Mouse (Mus musculus): ENCODE data around the gene Clec3b. TPM values are rescaled to one million over a fixed set of nuclear protein-coding genes. Genes with fewer than 3 reads are reported as not detected.

The Clec3b gene
- 62.1 and 62.5 TPM in 2 replicates for polyA plus RNA-seq (2012; ENCODE audit: insufficient read depth, insufficient read length, missing spikeins)

- peak within 1 kb of the TSS; percentile 8 for H3K4me3 ChIP-seq (ENCODE audit: insufficient read depth, low read depth, low read length)
- peaks cover 5% of the 10 kb centered on the region; the same call in 1 of the 2 replicates for H3K4me1 ChIP-seq (ENCODE audit: control insufficient read depth, insufficient read depth, insufficient read length, low read length)
- H3K27ac ChIP-seq (replicated peaks; ENCODE audit: low read depth, low read length): peak within 1 kb of the TSS; percentile 49
Measured at GRCm38 (mm10) chr9:123150241-123151020, at the start of gene Clec3b. Gene Clec3b, plus strand, starts transcription at chr9:123150946.

- Histone ChIP-seq H3K27ac (replicated peaks; ENCODE audit: low read depth, low read length) (no peak overlapping the region), H3K4me1 (ENCODE audit: control insufficient read depth, insufficient read depth, insufficient read length, low read length) (no peaks in the 10 kb centered on the region), H3K4me3 (ENCODE audit: insufficient read depth, low read depth, low read length) (no peak overlapping the region)
Measured at GRCm38 (mm10) chr9:123103425-123103824, 47.3 kb upstream of the Clec3b start.

GRCm38 (mm10) chr9:123104362-123104761 lies 46.4 kb upstream of the Clec3b start:
- H3K4me1 ChIP-seq (ENCODE audit: control insufficient read depth, insufficient read depth, insufficient read length, low read length): no peaks in the 10 kb centered on the region
- H3K27ac ChIP-seq (replicated peaks; ENCODE audit: low read depth, low read length): no peak overlapping the region
- H3K4me3 ChIP-seq (ENCODE audit: insufficient read depth, low read depth, low read length): no peak overlapping the region

GRCm38 (mm10) chr9:123107186-123107585 lies 43.6 kb upstream of the Clec3b start:
- no peak overlapping the region for H3K27ac ChIP-seq (replicated peaks; ENCODE audit: low read depth, low read length)
- H3K4me3 ChIP-seq (ENCODE audit: insufficient read depth, low read depth, low read length): no peak overlapping the region
- H3K4me1 ChIP-seq (ENCODE audit: control insufficient read depth, insufficient read depth, insufficient read length, low read length): no peaks in the 10 kb centered on the region

GRCm38 (mm10) chr9:123109188-123109587 lies 41.6 kb upstream of the Clec3b start:
- Histone ChIP-seq H3K4me1 (ENCODE audit: control insufficient read depth, insufficient read depth, insufficient read length, low read length) (no peaks in the 10 kb centered on the region), H3K27ac (replicated peaks; ENCODE audit: low read depth, low read length) (no peak overlapping the region), H3K4me3 (ENCODE audit: insufficient read depth, low read depth, low read length) (no peak overlapping the region)

GRCm38 (mm10) chr9:123111751-123112221 lies 39.0 kb upstream of the Clec3b start:
- Histone ChIP-seq H3K4me1 (ENCODE audit: control insufficient read depth, insufficient read depth, insufficient read length, low read length) (no peaks in the 10 kb centered on the region), H3K27ac (replicated peaks; ENCODE audit: low read depth, low read length) (no peak overlapping the region), H3K4me3 (ENCODE audit: insufficient read depth, low read depth, low read length) (peak overlapping the region; percentile 9; the same call in 1 of the 2 replicates)

- peak within 1 kb of the TSS; percentile 96 for H3K4me3 ChIP-seq (ENCODE audit: insufficient read depth, low read depth, low read length)
- peak within 1 kb of the TSS; percentile 53 for H3K27ac ChIP-seq (replicated peaks; ENCODE audit: low read depth, low read length)
- H3K4me1 ChIP-seq (ENCODE audit: control insufficient read depth, insufficient read depth, insufficient read length, low read length): no peaks in the 10 kb centered on the region
Measured at GRCm38 (mm10) chr9:123112805-123113521, 37.8 kb upstream of the Clec3b start, which contains the start of the genes Zdhhc3 and Exosc7. Gene Zdhhc3, minus strand, starts transcription at chr9:123113205. Gene Exosc7, plus strand, starts transcription at chr9:123113215.

GRCm38 (mm10) chr9:123113931-123114330 lies 36.8 kb upstream of the Clec3b start:
- no peak overlapping the region for H3K27ac ChIP-seq (replicated peaks; ENCODE audit: low read depth, low read length)
- H3K4me3 ChIP-seq (ENCODE audit: insufficient read depth, low read depth, low read length): peak overlapping the region; percentile 96
- H3K4me1 ChIP-seq (ENCODE audit: control insufficient read depth, insufficient read depth, insufficient read length, low read length): no peaks in the 10 kb centered on the region

GRCm38 (mm10) chr9:123115566-123115965 lies 35.2 kb upstream of the Clec3b start:
- Histone ChIP-seq H3K4me1 (ENCODE audit: control insufficient read depth, insufficient read depth, insufficient read length, low read length) (no peaks in the 10 kb centered on the region), H3K4me3 (ENCODE audit: insufficient read depth, low read depth, low read length) (no peak overlapping the region), H3K27ac (replicated peaks; ENCODE audit: low read depth, low read length) (no peak overlapping the region)

GRCm38 (mm10) chr9:123123017-123123416 lies 27.7 kb upstream of the Clec3b start:
- no peak overlapping the region for H3K27ac ChIP-seq (replicated peaks; ENCODE audit: low read depth, low read length)

GRCm38 (mm10) chr9:123123571-123124412 lies 27.0 kb upstream of the Clec3b start:
- Histone ChIP-seq H3K27ac (replicated peaks; ENCODE audit: low read depth, low read length) (no peak overlapping the region), H3K4me1 (ENCODE audit: control insufficient read depth, insufficient read depth, insufficient read length, low read length) (no peaks in the 10 kb centered on the region), H3K4me3 (ENCODE audit: insufficient read depth, low read depth, low read length) (no peak overlapping the region)

More at GRCm38 (mm10) chr9:123123017-123123416, 27.7 kb upstream of the Clec3b start:
- H3K4me1 ChIP-seq (ENCODE audit: control insufficient read depth, insufficient read depth, insufficient read length, low read length): no peaks in the 10 kb centered on the region
- no peak overlapping the region for H3K4me3 ChIP-seq (ENCODE audit: insufficient read depth, low read depth, low read length)

GRCm38 (mm10) chr9:123124413-123124981 lies 26.2 kb upstream of the Clec3b start:
- Histone ChIP-seq H3K4me3 (ENCODE audit: insufficient read depth, low read depth, low read length) (no peak overlapping the region), H3K4me1 (ENCODE audit: control insufficient read depth, insufficient read depth, insufficient read length, low read length) (no peaks in the 10 kb centered on the region), H3K27ac (replicated peaks; ENCODE audit: low read depth, low read length) (no peak overlapping the region)

GRCm38 (mm10) chr9:123127663-123128062 lies 23.1 kb upstream of the Clec3b start:
- Histone ChIP-seq H3K4me1 (ENCODE audit: control insufficient read depth, insufficient read depth, insufficient read length, low read length) (no peaks in the 10 kb centered on the region), H3K4me3 (ENCODE audit: insufficient read depth, low read depth, low read length) (no peak overlapping the region), H3K27ac (replicated peaks; ENCODE audit: low read depth, low read length) (no peak overlapping the region)

GRCm38 (mm10) chr9:123132994-123133393 lies 17.8 kb upstream of the Clec3b start:
- H3K4me1 ChIP-seq (ENCODE audit: control insufficient read depth, insufficient read depth, insufficient read length, low read length): peaks cover 11% of the 10 kb centered on the region
- H3K27ac ChIP-seq (replicated peaks; ENCODE audit: low read depth, low read length): no peak overlapping the region
- H3K4me3 ChIP-seq (ENCODE audit: insufficient read depth, low read depth, low read length): no peak overlapping the region

All from brown adipose tissue, adult 24 weeks (tissue).